Mouse (Mus musculus): ENCODE data around the gene Spats2. TPM values are rescaled to one million over a fixed set of nuclear protein-coding genes. Genes with fewer than 3 reads are reported as not detected.
A peak's percentile ranks its signal among the peaks of the same experiment; 100 is the strongest.

The Spats2 gene
- polyA plus RNA-seq, 1 experiment from 2014 or later = 42.1 TPM

DNA sequence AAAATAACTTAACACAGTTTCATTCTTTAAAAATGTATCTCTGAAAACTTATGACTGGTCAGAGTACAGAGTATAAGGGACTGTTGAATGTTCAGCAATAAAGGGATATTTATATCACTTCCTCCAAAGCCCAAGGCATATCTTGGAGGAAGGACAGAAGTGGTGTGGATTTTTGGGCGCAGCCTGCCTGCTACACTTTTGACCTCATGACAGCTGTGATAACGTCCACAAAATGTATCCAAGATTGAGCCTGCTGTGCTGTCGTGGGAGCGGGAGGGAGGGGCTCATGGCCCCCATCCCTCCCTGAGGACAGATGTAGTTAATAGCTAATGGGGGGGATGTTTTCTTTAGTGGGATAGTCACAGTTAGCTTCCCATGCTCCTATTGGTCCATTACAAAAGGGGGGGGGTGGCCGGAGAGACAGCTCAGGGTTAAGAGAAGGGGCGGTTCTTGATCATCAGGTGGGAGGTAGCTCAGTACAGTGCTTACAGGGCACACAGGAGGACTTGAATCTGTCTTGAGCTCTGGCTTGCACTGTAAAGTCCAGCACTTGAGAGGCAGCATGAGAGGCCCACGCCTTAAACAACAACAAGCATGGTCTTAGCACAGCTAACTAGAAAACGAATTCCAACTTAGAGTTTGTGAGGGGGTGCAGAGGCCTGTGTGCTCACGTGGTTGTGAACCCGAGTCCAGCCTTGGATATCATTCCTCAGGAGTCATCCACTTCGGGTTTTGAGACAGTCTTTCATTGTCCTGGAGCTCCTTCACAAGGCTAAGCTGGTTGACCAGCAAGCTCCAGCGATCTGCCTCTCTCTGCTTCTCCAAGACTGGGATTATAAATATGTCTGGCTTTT lies 38.0 kb downstream of the Spats2 start:
- H3K4me1 ChIP-seq (ENCODE audit: insufficient read depth, low read length) = peaks cover 5% of the 10 kb centered on the region; the same call in 1 of the 2 replicates
- H3K36me3 ChIP-seq (ENCODE audit: insufficient read depth, low read length) = peaks cover 14% of the 10 kb centered on the region
- H3K9ac ChIP-seq (replicated peaks; ENCODE audit: low read length) = no peak overlapping the region
- H3K4me3 ChIP-seq (ENCODE audit: low read length) = no peak overlapping the region
- 0 out of 2 replicates have a peak overlapping the region, but pooled peaks have one; percentile 6 for H3K27ac ChIP-seq (ENCODE audit: low read length)
- no peaks in the 10 kb centered on the region for H3K9me3 ChIP-seq (ENCODE audit: low read length)
- H3K4me2 ChIP-seq (replicated peaks; ENCODE audit: low read depth, low read length) = no peak overlapping the region
- no peaks in the 10 kb centered on the region for H3K27me3 ChIP-seq (ENCODE audit: insufficient read depth, low read length)
- ATAC-seq (ENCODE audit: low FRiP score, low TSS enrichment) = peak; percentile 51
- 61% methylated on average over 12 of the region's 12 CpGs for WGBS

DNA sequence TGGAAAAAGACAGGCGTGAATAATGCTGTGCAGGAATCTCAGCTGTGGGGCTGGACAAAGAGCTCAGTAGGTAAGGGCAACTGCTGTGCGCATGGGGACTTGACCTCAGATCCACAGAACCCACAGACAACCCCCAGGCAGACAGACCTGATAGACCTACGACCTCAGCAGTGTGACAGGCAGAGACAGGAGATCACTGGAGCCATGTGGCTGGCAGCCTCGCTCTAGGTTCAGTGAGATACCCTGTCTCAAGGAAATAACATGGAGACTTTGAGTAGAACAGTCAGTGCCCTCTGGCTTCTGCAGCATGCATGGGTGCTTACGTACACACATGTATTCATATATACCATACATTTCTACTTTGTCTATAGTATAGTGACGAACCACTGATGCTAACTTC lies 46.4 kb downstream of the Spats2 start:
- no peak overlapping the region for H3K4me3 ChIP-seq (ENCODE audit: low read length)
- H3K36me3 ChIP-seq (ENCODE audit: insufficient read depth, low read length) = peaks cover 36% of the 10 kb centered on the region
- no peak overlapping the region for H3K27ac ChIP-seq (ENCODE audit: low read length)
- 92% methylated on average over 6 of the region's 6 CpGs for WGBS
- no peak overlapping the region for H3K9ac ChIP-seq (replicated peaks; ENCODE audit: low read length)
- no peaks in the 10 kb centered on the region for H3K9me3 ChIP-seq (ENCODE audit: low read length)
- ATAC-seq (ENCODE audit: low FRiP score, low TSS enrichment) = no peak
- no peaks in the 10 kb centered on the region for H3K27me3 ChIP-seq (ENCODE audit: insufficient read depth, low read length)
- H3K4me2 ChIP-seq (replicated peaks; ENCODE audit: low read depth, low read length) = no peak overlapping the region
- H3K4me1 ChIP-seq (ENCODE audit: insufficient read depth, low read length) = no peaks in the 10 kb centered on the region

DNA sequence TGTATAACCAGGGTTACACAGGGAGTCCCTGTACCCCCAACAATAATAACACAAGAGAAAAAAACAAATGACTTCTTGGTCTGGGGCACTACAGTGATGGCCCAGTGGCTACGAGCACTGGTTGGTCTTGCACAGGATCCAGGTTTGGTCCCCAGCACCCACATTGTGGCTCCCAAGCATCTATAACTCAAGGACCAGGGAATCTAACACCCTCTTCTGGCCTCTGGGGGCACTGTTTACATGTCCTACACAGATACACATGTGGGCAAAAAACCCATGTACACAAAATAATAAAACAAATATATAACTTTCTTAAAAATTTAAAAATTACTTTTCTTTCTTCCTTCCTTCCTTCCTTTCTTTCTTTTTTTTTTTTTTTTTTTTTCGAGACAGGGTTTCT lies 53.9 kb downstream of the Spats2 start:
- WGBS = 93% methylated on average over 1 of the region's 2 CpGs
- H3K9ac ChIP-seq (replicated peaks; ENCODE audit: low read length) = no peak overlapping the region
- H3K27me3 ChIP-seq (ENCODE audit: insufficient read depth, low read length) = no peaks in the 10 kb centered on the region
- no peak overlapping the region for H3K4me2 ChIP-seq (replicated peaks; ENCODE audit: low read depth, low read length)
- no peaks in the 10 kb centered on the region for H3K4me1 ChIP-seq (ENCODE audit: insufficient read depth, low read length)
- peaks cover 51% of the 10 kb centered on the region for H3K36me3 ChIP-seq (ENCODE audit: insufficient read depth, low read length)
- no peaks in the 10 kb centered on the region for H3K9me3 ChIP-seq (ENCODE audit: low read length)
- H3K4me3 ChIP-seq (ENCODE audit: low read length) = no peak overlapping the region
- no peak for ATAC-seq (ENCODE audit: low FRiP score, low TSS enrichment)
- H3K27ac ChIP-seq (ENCODE audit: low read length) = no peak overlapping the region

DNA sequence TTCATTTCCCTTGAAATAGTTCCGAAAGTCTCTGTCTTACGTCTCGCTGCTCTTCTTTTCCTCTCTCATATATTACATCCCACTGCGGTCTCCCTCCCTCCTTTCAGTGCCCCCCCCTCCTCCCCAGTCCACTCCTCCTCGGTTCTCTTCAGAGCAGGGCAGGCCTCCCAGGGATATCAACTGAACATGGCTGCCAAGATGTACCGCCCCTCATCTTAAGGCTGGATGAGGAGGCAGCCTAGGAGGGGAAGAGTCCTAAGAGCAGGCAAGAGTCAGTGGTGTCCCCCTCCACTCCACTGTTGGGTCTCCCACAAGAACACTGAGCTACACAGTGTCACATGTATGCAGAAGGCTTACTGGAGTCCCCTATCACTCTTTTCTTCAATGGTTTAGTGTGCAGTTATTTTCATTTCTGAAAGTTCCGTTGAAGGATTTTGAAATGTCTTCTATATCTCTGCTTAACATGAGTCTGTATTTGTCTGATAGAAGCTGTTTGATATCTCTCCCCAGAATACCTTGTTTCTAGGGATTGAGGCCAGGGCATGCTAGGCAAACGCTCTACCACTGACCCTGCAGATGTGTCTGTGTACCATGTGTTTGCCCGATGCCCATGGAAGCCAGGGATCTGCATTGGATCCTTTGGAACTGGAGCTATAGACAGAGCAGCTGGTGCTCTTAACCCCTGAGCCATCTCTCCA lies 58.6 kb downstream of the Spats2 start:
- Histone ChIP-seq H3K4me1 (ENCODE audit: insufficient read depth, low read length) (no peaks in the 10 kb centered on the region), H3K9ac (replicated peaks; ENCODE audit: low read length) (no peak overlapping the region), H3K36me3 (ENCODE audit: insufficient read depth, low read length) (peaks cover 58% of the 10 kb centered on the region), H3K4me2 (replicated peaks; ENCODE audit: low read depth, low read length) (no peak overlapping the region), H3K27me3 (ENCODE audit: insufficient read depth, low read length) (no peaks in the 10 kb centered on the region), H3K4me3 (ENCODE audit: low read length) (no peak overlapping the region), H3K27ac (ENCODE audit: low read length) (no peak overlapping the region), H3K9me3 (ENCODE audit: low read length) (no peaks in the 10 kb centered on the region)
- ATAC-seq (ENCODE audit: low FRiP score, low TSS enrichment) = no peak
- 86% methylated on average over 9 of the region's 9 CpGs for WGBS

GRCm38 (mm10) chr15:99194358-99194757 lies 68.6 kb downstream of the Spats2 start:
- Histone ChIP-seq H3K27ac (ENCODE audit: low read length) (no peak overlapping the region), H3K4me2 (replicated peaks; ENCODE audit: low read depth, low read length) (no peak overlapping the region), H3K9ac (replicated peaks; ENCODE audit: low read length) (no peak overlapping the region), H3K4me3 (ENCODE audit: low read length) (no peak overlapping the region), H3K4me1 (ENCODE audit: insufficient read depth, low read length) (no peaks in the 10 kb centered on the region), H3K36me3 (ENCODE audit: insufficient read depth, low read length) (peaks cover 33% of the 10 kb centered on the region), H3K27me3 (ENCODE audit: insufficient read depth, low read length) (no peaks in the 10 kb centered on the region), H3K9me3 (ENCODE audit: low read length) (no peaks in the 10 kb centered on the region)
- no peak for ATAC-seq (ENCODE audit: low FRiP score, low TSS enrichment)
- 88% methylated on average over 10 of the region's 10 CpGs for WGBS

- no peak overlapping the region for H3K9ac ChIP-seq (replicated peaks; ENCODE audit: low read length)
These were observed 69.3 kb downstream of the Spats2 start for GRCm38 (mm10) chr15:99195043-99195442.

DNA sequence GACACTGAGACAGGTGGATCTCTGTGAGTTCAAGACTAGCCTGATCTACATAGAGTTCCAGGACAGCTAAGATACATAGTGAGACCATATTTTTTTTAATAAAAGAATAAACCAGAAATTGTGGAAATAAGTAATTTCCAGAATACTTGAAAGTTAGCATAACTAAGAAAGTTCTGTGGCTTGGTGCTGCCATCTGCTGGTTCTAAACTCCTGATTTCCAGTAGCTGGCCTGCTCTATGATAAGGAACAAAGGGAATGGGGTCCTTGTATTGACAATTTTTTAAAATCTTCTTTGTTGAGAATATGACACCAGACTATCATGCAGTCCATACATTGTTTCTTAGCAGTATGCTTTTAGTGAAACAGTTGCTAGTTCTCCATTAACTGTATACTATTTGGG lies 73.0 kb downstream of the Spats2 start:
- Histone ChIP-seq H3K4me3 (ENCODE audit: low read length) (no peak overlapping the region), H3K4me1 (ENCODE audit: insufficient read depth, low read length) (no peaks in the 10 kb centered on the region), H3K27me3 (ENCODE audit: insufficient read depth, low read length) (no peaks in the 10 kb centered on the region), H3K9ac (replicated peaks; ENCODE audit: low read length) (no peak overlapping the region), H3K36me3 (ENCODE audit: insufficient read depth, low read length) (peaks cover 15% of the 10 kb centered on the region), H3K4me2 (replicated peaks; ENCODE audit: low read depth, low read length) (no peak overlapping the region), H3K27ac (ENCODE audit: low read length) (no peak overlapping the region), H3K9me3 (ENCODE audit: low read length) (no peaks in the 10 kb centered on the region)
- no peak for ATAC-seq (ENCODE audit: low FRiP score, low TSS enrichment)

More at GRCm38 (mm10) chr15:99195043-99195442, 69.3 kb downstream of the Spats2 start:
- 57% methylated on average over 6 of the region's 6 CpGs for WGBS
- Histone ChIP-seq H3K27me3 (ENCODE audit: insufficient read depth, low read length) (no peaks in the 10 kb centered on the region), H3K9me3 (ENCODE audit: low read length) (no peaks in the 10 kb centered on the region), H3K4me2 (replicated peaks; ENCODE audit: low read depth, low read length) (no peak overlapping the region), H3K36me3 (ENCODE audit: insufficient read depth, low read length) (peaks cover 35% of the 10 kb centered on the region), H3K27ac (ENCODE audit: low read length) (no peak overlapping the region), H3K4me3 (ENCODE audit: low read length) (no peak overlapping the region), H3K4me1 (ENCODE audit: insufficient read depth, low read length) (no peaks in the 10 kb centered on the region)
- no peak for ATAC-seq (ENCODE audit: low FRiP score, low TSS enrichment)

DNA sequence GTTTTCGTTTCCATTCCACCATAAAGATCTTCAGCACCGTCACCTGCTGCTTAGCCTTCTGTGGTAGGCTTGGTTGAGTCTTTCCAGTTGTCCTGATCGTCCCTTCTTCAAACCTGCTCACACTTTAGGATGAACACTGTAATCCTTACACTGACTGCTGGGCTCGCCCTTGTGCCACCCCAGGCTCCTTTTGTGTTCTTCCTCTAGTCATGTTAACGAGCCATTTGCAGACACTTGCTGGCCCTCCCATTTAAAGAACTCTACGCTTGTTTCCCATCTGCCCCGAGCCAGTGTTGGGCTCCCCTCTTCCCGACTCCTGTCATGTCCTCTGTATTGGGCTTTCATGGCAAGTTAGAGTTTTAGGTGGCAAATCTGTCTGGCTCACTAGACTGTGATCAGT lies 80.2 kb downstream of the Spats2 start:
- Histone ChIP-seq H3K27ac (ENCODE audit: low read length) (no peak overlapping the region), H3K9ac (replicated peaks; ENCODE audit: low read length) (no peak overlapping the region), H3K27me3 (ENCODE audit: insufficient read depth, low read length) (no peaks in the 10 kb centered on the region), H3K36me3 (ENCODE audit: insufficient read depth, low read length) (peaks cover 36% of the 10 kb centered on the region), H3K9me3 (ENCODE audit: low read length) (no peaks in the 10 kb centered on the region), H3K4me3 (ENCODE audit: low read length) (no peak overlapping the region), H3K4me2 (replicated peaks; ENCODE audit: low read depth, low read length) (no peak overlapping the region), H3K4me1 (ENCODE audit: insufficient read depth, low read length) (no peaks in the 10 kb centered on the region)
- WGBS = 70% methylated on average over 8 of the region's 8 CpGs
- ATAC-seq (ENCODE audit: low FRiP score, low TSS enrichment) = no peak

- Histone ChIP-seq H3K4me1 (ENCODE audit: insufficient read depth, low read length) (no peaks in the 10 kb centered on the region), H3K9me3 (ENCODE audit: low read length) (no peaks in the 10 kb centered on the region), H3K4me2 (replicated peaks; ENCODE audit: low read depth, low read length) (no peak overlapping the region), H3K9ac (replicated peaks; ENCODE audit: low read length) (no peak overlapping the region), H3K27me3 (ENCODE audit: insufficient read depth, low read length) (no peaks in the 10 kb centered on the region), H3K36me3 (ENCODE audit: insufficient read depth, low read length) (peaks cover 47% of the 10 kb centered on the region), H3K27ac (ENCODE audit: low read length) (no peak overlapping the region), H3K4me3 (ENCODE audit: low read length) (no peak overlapping the region)
- WGBS = 88% methylated on average over 10 of the region's 10 CpGs
- no peak for ATAC-seq (ENCODE audit: low FRiP score, low TSS enrichment)
These were observed 87.5 kb downstream of the Spats2 start for GRCm38 (mm10) chr15:99213183-99213582.

DNA sequence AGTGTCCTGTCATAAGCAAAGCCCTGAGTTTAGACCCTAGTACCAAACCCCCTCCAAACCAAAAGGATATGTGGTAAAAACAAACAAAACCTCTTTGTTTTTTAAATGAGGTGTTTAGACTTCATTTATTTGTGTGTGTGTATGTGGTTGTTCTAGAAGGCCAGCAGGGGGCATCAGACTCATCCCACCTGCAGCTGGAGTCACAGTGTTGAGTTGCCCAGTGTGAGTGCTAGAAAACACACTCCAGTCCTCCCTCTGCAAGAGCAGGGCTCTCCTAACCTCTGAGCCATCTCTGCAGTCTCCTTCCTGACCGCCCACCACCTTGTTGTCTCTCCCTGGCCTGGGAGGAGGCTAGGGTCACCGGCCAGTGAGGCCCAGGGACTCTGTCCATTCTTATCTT lies 89.2 kb downstream of the Spats2 start:
- H3K4me3 ChIP-seq (ENCODE audit: low read length) = no peak overlapping the region
- H3K36me3 ChIP-seq (ENCODE audit: insufficient read depth, low read length) = peaks cover 33% of the 10 kb centered on the region
- no peak overlapping the region for H3K9ac ChIP-seq (replicated peaks; ENCODE audit: low read length)
- no peak for ATAC-seq (ENCODE audit: low FRiP score, low TSS enrichment)
- no peaks in the 10 kb centered on the region for H3K4me1 ChIP-seq (ENCODE audit: insufficient read depth, low read length)
- H3K27ac ChIP-seq (ENCODE audit: low read length) = no peak overlapping the region
- H3K4me2 ChIP-seq (replicated peaks; ENCODE audit: low read depth, low read length) = no peak overlapping the region
- H3K9me3 ChIP-seq (ENCODE audit: low read length) = no peaks in the 10 kb centered on the region
- 73% methylated on average over 2 of the region's 2 CpGs for WGBS
- peaks cover 7% of the 10 kb centered on the region; the same call in 1 of the 2 replicates for H3K27me3 ChIP-seq (ENCODE audit: insufficient read depth, low read length)
